Mouse (Mus musculus) neural tube, embryonic 11.5 days (tissue): ENCODE measurements around the gene Poglut1. TPM values are rescaled to one million over a fixed set of nuclear protein-coding genes. Genes with fewer than 3 reads are reported as not detected.
A peak's percentile ranks its signal among the peaks of the same experiment; 100 is the strongest.

Experiments used
- ATAC-seq: fragments of 200-750 bp; cut with Nextera tagmentation; 2 replicates; pipeline ENCODE4 v1.8.0; 2017; ENCODE audit warnings: moderate number of reproducible peaks, mild to moderate bottlenecking, moderate TSS enrichment, moderate library complexity; ENCODE audit not compliant: insufficient read depth, low FRiP score, low TSS enrichment
- DNase-seq: peaks from one replicate; pipeline ENCODE4 v3.0.0-alpha.2; 2015; ENCODE audit warnings: low spot score
- H3K27ac ChIP-seq: fragments of 300-500 bp; sonication (generic); 2 replicates; pipeline ENCODE4 v1.5.1; 2014; ENCODE audit warnings: low read depth, mild to moderate bottlenecking, low read length
- H3K27me3 ChIP-seq: fragments of 300-500 bp; sonication (generic); 2 replicates; pipeline ENCODE4 v1.6.1; 2014; ENCODE audit warnings: mild to moderate bottlenecking, low read length, mixed read lengths; ENCODE audit not compliant: control insufficient read depth, insufficient read depth
- H3K36me3 ChIP-seq: fragments of 300-500 bp; sonication (generic); 2 replicates; pipeline ENCODE4 v1.6.1; 2014; ENCODE audit warnings: mild to moderate bottlenecking, low read length, moderate library complexity, mixed read lengths; ENCODE audit not compliant: control insufficient read depth, insufficient read depth
- H3K4me1 ChIP-seq: fragments of 300-500 bp; sonication (generic); 2 replicates; pipeline ENCODE4 v1.6.1; 2014; ENCODE audit warnings: low read length, mixed read lengths; ENCODE audit not compliant: control insufficient read depth, insufficient read depth
- H3K4me2 ChIP-seq: fragments of 300-500 bp; sonication (generic); 2 replicates; pipeline ENCODE4 v1.6.1; 2014; ENCODE audit warnings: low read depth, mild to moderate bottlenecking, moderate library complexity
- H3K4me3 ChIP-seq: fragments of 300-500 bp; sonication (generic); 2 replicates; pipeline ENCODE4 v1.5.1; 2014; ENCODE audit warnings: low read depth, low read length
- H3K9ac ChIP-seq: fragments of 300-500 bp; sonication (generic); 2 replicates; pipeline ENCODE4 v1.6.1; 2014; ENCODE audit warnings: mild to moderate bottlenecking, low read length
- H3K9me3 ChIP-seq: fragments of 300-500 bp; sonication (generic); 2 replicates; pipeline ENCODE4 v1.6.1; 2016; ENCODE audit warnings: low read length; ENCODE audit not compliant: control insufficient read depth
- WGBS: fragments of 180-500 bp; shearing (Covaris S2); extraction: QIAGEN DNeasy Blood & Tissue Kit; methylation state at CpG from one replicate; pipeline ENCODE4 v1.1.7; 2014; 5-methylcytosine and 5-hydroxymethylcytosine counted together
- polyA plus RNA-seq: library from polyadenylated mRNA; unstranded; fragments of >200 nt; fragmentation: Nextera tagmentation; extraction: Ambion mirVana; gene quantifications from 2 replicates; pipeline ENCODE4 v1.2.1, GENCODE M21; 2014

Gene Poglut1
- polyA plus RNA-seq, 1 experiment from 2014 or later, result 70.4 TPM

DNA sequence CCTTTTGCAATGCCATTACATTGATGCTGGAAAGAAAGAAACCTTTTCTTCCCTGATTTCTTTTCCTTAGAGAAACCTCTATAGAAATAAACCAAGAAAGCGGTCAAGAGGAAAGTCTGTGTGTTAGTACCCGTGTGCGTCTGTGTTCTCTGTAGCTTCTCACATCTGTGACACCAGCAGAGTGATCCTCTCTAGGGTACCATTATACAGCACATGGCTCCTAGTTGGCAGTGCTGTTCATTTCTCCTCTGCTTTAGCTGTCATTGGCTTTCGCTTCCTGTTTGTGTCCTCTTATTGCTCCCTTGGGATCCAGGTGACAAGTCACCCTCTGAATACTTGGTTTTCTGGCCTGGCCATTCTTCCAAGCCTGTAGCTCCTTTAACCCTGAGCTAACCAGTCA, 37.5 kb upstream of the Poglut1 start:
- Histone ChIP-seq H3K4me2 (no peak overlapping the region), H3K4me1 (no peaks in the 10 kb centered on the region), H3K4me3 (no peak overlapping the region), H3K27me3 (no peaks in the 10 kb centered on the region), H3K36me3 (peaks cover 13% of the 10 kb centered on the region), H3K9ac (no peak overlapping the region), H3K9me3 (no peaks in the 10 kb centered on the region), H3K27ac (no peak overlapping the region)
- WGBS, result 85% methylated on average over 4 of the region's 4 CpGs
- ATAC-seq, result no peak
- no peak for DNase-seq

DNA sequence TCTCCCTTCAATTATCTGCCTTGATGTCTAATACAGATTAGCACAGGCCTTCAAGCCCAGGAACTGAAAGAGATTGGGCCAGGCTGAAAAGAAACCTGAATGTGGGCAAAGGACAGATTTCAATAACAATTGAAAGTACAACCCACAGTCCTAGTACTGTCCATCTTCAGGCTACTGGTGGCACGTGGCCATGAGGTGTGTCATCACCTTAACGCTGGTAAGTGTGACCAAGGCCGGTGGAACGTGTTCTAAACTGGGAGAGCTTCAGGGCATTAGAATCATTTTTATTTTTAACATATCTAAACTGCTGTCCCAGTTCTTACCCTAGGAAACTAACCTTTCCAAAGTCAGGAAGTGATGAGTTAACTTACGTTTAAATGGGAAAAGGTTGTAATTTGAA, 37.1 kb upstream of the Poglut1 start:
- ATAC-seq (no peak), DNase-seq (no peak)
- Histone ChIP-seq H3K9ac (no peak overlapping the region), H3K27ac (no peak overlapping the region), H3K4me1 (no peaks in the 10 kb centered on the region), H3K9me3 (no peaks in the 10 kb centered on the region), H3K36me3 (peaks cover 14% of the 10 kb centered on the region), H3K4me3 (no peak overlapping the region), H3K27me3 (no peaks in the 10 kb centered on the region), H3K4me2 (no peak overlapping the region)
- 91% methylated on average over 5 of the region's 5 CpGs for WGBS

DNA sequence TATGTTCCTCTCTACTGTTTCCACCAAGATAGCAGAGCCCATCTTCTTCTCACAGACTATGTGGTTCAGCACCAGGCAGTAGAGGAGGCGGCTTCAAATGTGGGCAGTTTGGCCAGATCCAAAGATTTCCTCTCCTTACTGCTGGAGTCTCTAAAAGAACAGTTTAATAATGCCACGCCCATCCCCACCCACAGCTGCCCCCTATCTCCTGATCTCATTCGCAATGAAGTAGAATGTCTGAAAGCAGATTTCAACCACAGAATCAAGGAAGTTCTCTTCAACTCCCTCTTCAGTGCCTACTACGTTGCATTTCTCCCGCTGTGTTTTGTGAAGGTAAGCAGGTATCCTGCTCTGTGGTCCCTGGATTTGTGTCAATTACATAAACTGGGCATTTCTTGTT, 35.1 kb upstream of the Poglut1 start:
- WGBS, result 94% methylated on average over 5 of the region's 5 CpGs
- H3K27me3 ChIP-seq, result no peaks in the 10 kb centered on the region
- ATAC-seq (no peak), DNase-seq (no peak)
- H3K4me2 ChIP-seq, result no peak overlapping the region
- H3K9ac ChIP-seq, result no peak overlapping the region
- H3K9me3 ChIP-seq, result no peaks in the 10 kb centered on the region
- H3K4me3 ChIP-seq, result no peak overlapping the region
- H3K4me1 ChIP-seq, result no peaks in the 10 kb centered on the region
- no peak overlapping the region for H3K27ac ChIP-seq
- H3K36me3 ChIP-seq, result peaks cover 16% of the 10 kb centered on the region

DNA sequence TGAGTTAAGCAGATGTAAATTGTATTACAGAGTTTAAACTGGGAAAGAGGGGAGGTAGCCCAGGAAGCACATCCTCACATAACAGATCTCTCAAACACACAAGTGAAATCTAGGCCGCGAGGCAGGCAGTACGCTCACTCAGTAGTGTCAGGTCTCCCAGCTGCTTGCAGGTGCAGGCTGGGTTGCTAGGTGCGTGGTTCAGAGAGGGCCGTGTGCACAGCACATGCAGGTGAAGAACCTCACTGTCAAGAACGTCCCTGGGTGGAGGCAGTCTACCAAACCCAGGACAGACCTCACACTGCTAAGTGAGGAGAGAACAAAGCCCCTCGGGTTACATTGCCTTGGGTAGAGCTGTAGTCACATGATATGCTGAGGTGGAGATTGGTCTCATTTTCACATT, 34.7 kb upstream of the Poglut1 start:
- no peak overlapping the region for H3K9ac ChIP-seq
- no peaks in the 10 kb centered on the region for H3K27me3 ChIP-seq
- WGBS, result 90% methylated on average over 7 of the region's 7 CpGs
- DNase-seq (no peak), ATAC-seq (no peak)
- no peak overlapping the region for H3K4me3 ChIP-seq
- no peaks in the 10 kb centered on the region for H3K9me3 ChIP-seq
- no peaks in the 10 kb centered on the region for H3K4me1 ChIP-seq
- H3K27ac ChIP-seq, result no peak overlapping the region
- H3K36me3 ChIP-seq, result peaks cover 16% of the 10 kb centered on the region
- no peak overlapping the region for H3K4me2 ChIP-seq

DNA sequence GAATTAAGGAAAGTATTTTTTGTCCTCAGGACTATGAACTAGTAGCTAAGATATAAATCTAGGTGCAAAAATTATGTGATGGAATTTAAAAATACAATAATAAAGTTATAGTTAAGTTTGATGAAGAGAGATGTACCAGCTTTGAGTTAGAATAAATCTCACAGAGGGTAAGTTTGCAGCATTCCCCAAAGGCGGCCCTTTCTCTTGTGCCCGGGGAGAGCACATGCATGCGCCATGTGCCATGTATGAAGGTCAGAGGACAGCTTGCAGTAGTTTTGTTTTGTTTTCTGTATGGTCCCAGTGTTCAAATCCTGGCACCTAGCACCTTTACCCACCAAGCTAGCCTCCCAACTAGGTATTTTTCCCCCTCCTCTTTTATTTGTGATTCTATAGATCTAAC, 21.4 kb upstream of the Poglut1 start:
- Histone ChIP-seq H3K4me1 (no peaks in the 10 kb centered on the region), H3K9ac (no peak overlapping the region), H3K36me3 (peaks cover 10% of the 10 kb centered on the region), H3K4me2 (no peak overlapping the region), H3K27me3 (no peaks in the 10 kb centered on the region), H3K27ac (no peak overlapping the region), H3K4me3 (no peak overlapping the region), H3K9me3 (no peaks in the 10 kb centered on the region)
- ATAC-seq (no peak), DNase-seq (no peak)
- WGBS, result 93% methylated on average over 3 of the region's 3 CpGs

DNA sequence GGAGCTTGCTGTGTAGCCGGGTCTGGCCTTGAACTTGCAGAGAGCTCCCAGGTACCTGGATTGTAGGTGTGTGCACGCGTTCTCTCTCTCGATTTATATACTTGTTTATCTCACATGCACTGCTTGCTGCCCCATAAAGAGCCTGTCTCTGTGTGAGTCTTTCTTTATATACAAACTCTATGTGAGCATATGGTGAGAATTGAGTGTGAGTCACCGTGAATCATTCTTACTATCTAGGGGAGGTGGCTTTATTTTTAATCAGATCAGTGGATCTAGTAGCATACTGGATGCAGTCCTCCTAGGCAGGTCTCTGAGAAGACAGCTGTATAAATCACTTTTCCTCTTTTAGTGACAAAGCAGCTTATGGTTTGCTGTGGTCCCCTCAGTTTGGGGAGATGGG, 18.1 kb upstream of the Poglut1 start:
- no peak overlapping the region for H3K4me3 ChIP-seq
- no peak overlapping the region for H3K27ac ChIP-seq
- H3K27me3 ChIP-seq, result no peaks in the 10 kb centered on the region
- 95% methylated on average over 5 of the region's 5 CpGs for WGBS
- ATAC-seq (no peak), DNase-seq (no peak)
- peaks cover 12% of the 10 kb centered on the region for H3K36me3 ChIP-seq
- H3K4me1 ChIP-seq, result no peaks in the 10 kb centered on the region
- H3K9ac ChIP-seq, result no peak overlapping the region
- H3K4me2 ChIP-seq, result no peak overlapping the region
- H3K9me3 ChIP-seq, result no peaks in the 10 kb centered on the region

DNA sequence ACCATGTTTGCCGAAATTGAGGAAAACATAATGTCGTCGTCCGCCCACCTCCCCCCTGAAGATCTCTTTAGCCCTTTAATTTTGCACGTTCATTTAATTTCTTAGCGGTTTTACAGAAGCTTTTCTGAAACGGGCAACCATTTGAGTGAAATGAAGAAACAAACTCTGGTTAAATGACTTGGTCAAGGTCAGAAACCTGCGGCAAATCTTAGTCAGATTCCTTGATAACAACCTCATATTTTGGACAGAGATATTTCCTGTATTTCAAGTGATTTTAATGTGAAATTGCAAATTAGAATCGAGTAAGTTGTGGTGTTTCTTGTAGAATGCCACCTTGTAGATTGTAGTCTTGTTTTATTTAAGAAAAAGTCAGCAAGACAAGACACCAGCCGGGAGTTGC, 13.5 kb upstream of the Poglut1 start:
- Histone ChIP-seq H3K4me1 (no peaks in the 10 kb centered on the region), H3K27me3 (no peaks in the 10 kb centered on the region), H3K9ac (peak overlapping the region; percentile 74), H3K27ac (no peak overlapping the region), H3K4me2 (peak overlapping the region; percentile 32), H3K36me3 (peaks cover 4% of the 10 kb centered on the region), H3K4me3 (peak overlapping the region; percentile 70), H3K9me3 (no peaks in the 10 kb centered on the region)
- no peak for ATAC-seq
- DNase-seq, result no peak
- 40% methylated on average over 10 of the region's 10 CpGs for WGBS

DNA sequence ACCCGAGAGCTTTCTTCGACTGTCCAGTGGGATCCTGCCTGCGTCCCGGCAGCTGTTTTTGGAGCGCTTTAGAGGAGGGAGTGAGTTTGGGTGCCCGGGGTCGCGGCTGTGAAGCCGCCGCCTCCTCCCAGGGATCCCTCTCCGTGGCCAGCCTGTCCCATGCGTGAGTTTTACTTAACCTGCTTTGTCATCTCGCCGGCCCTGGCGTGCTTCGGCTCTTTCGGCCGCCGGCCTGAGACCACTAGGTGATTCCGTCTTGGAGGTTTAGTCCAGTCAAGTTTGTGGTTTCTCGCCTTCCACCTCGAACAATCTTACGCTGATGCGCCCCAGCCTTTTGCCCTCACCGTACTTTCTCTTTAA, 12.9 kb upstream of the Poglut1 start:
- H3K4me2 ChIP-seq, result peak overlapping the region; percentile 32
- no peaks in the 10 kb centered on the region for H3K27me3 ChIP-seq
- 0% methylated on average over 25 of the region's 25 CpGs for WGBS
- no peak for DNase-seq
- peak overlapping the region; percentile 74 for H3K9ac ChIP-seq
- no peaks in the 10 kb centered on the region for H3K9me3 ChIP-seq
- H3K4me3 ChIP-seq, result peak overlapping the region; percentile 70
- H3K36me3 ChIP-seq, result peaks cover 4% of the 10 kb centered on the region
- H3K27ac ChIP-seq, result no peak overlapping the region
- ATAC-seq, result peak; percentile 83
- no peaks in the 10 kb centered on the region for H3K4me1 ChIP-seq

DNA sequence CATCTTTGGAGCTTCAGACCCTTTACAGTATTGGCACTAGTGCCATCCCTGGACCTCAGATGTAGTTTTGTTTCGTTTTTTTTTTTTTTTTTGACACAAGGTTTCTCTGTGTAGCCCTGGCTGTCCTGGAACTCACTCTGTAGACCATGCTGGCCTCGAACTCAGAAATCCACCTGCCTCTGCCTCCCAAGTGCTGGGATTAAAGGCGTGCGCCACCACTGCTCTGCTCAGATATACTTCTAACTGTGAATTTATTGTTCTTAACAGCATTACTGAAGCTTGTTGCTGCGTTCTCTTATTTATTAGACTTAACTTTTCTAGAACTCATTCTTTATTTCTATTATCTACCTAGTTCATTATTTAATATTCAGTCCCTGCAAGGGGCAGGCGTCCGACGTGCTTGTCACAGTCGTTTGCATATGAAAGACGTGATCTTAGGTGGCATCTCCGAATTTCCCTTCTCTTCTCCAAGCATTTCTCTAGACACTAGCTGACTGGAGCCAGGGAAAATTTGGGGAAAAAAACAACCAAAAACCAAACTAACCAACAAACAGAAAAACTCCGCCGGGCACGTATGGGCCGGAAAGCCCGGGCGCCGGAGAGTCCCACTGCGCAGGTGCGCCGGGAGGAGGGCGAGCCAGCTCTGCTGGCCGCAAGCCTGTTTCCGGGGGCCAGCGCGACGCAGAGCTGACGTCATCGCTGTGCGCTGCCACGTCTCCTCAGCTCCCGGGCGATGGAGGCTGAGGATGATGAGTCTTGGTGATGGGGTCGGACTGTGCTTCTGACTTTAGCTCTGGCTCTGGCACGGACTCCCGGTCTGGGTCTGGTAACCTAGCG, 12.3 kb upstream of the Poglut1 start:
- ATAC-seq, result peak; percentile 97
- peak overlapping the region; percentile 74 for H3K9ac ChIP-seq
- H3K9me3 ChIP-seq, result no peaks in the 10 kb centered on the region
- 8% methylated on average over 37 of the region's 37 CpGs for WGBS
- no peak overlapping the region for H3K27ac ChIP-seq
- peak overlapping the region; percentile 70 for H3K4me3 ChIP-seq
- no peaks in the 10 kb centered on the region for H3K4me1 ChIP-seq
- DNase-seq, result peak; percentile 97
- peak overlapping the region; percentile 32 for H3K4me2 ChIP-seq
- peaks cover 3% of the 10 kb centered on the region for H3K36me3 ChIP-seq
- H3K27me3 ChIP-seq, result no peaks in the 10 kb centered on the region
